Comparison of ENCODE assay signal across 27 mouse cellular contexts in genomic region chr11:79522944-79523343, GRCm38 (mm10). TPM values are rescaled to one million over a fixed set of nuclear protein-coding genes. Genes with fewer than 3 reads are reported as not detected.
DNase-seq lines count a peak whose midpoint lies in the region; ATAC-seq and TF ChIP-seq lines count a peak whose summit lies in the region.
"Had no signal": no experiment of that assay in that cellular context is flagged by ENCODE, and none has a peak within 500 bp of the region (broad histone marks: within the 10 kb centered on the region; RNA-seq: fewer than 3 reads in every experiment).

No protein-coding gene starts in this region.

- no peak for TF ChIP-seq POLR2A in MEL (IDR thresholded peaks at IDR 0.05; ENCODE audit: control insufficient read depth in 1 of 2, insufficient read depth in 1 of 2, low read depth in 1 of 2, low read length in 2 of 2, poor library complexity in 1 of 2)

- no peak overlapping the region for H3K4me3 ChIP-seq in midbrain, embryonic 11.5 days (ENCODE audit: low read depth, low read length)
- no peak overlapping the region for H3K4me3 ChIP-seq in midbrain, embryonic 15.5 days
- H3K4me3 ChIP-seq in MEL (ENCODE audit: control insufficient read depth in 1 of 2, insufficient read depth in 1 of 2, low read depth in 2 of 2, low read length in 2 of 2), result peak overlapping the region; percentile 56 to 66
- H3K4me3 ChIP-seq in liver, embryonic 14.5 days (ENCODE audit: insufficient read depth in 1 of 2, low read depth in 2 of 2, low read length in 2 of 2), result peak overlapping the region; percentile 3 to 9; a peak in 2 of 4 replicates
- no peak overlapping the region for H3K4me3 ChIP-seq in intestine, embryonic 15.5 days (replicated peaks)
- H3K4me3 ChIP-seq: embryonic facial prominence, embryonic 13.5 days; forebrain, embryonic 12.5 days; hindbrain, embryonic 10.5 days; limb, embryonic 12.5 days; myocyte; stomach, embryonic 15.5 days had no signal

- H3K9ac ChIP-seq in midbrain, embryonic 11.5 days (ENCODE audit: low read length), result no peak overlapping the region
- H3K9ac ChIP-seq in midbrain, embryonic 15.5 days, result no peak overlapping the region
- H3K9ac ChIP-seq in MEL (ENCODE audit: control insufficient read depth, low read depth, low read length, poor library complexity, severe bottlenecking), result peak overlapping the region; percentile 87
- H3K9ac ChIP-seq in liver, embryonic 14.5 days (replicated peaks), result no peak overlapping the region
- no peak overlapping the region for H3K9ac ChIP-seq in intestine, embryonic 15.5 days
- H3K9ac ChIP-seq: embryonic facial prominence, embryonic 13.5 days; forebrain, embryonic 12.5 days; limb, embryonic 12.5 days; stomach, embryonic 15.5 days had no signal

- H3K27me3 ChIP-seq in midbrain, embryonic 11.5 days (ENCODE audit: control insufficient read depth, insufficient read depth, low read length), result no peaks in the 10 kb centered on the region
- no peaks in the 10 kb centered on the region for H3K27me3 ChIP-seq in midbrain, embryonic 15.5 days (replicated peaks)
- H3K27me3 ChIP-seq in MEL (ENCODE audit: control insufficient read depth in 1 of 2, insufficient read depth in 2 of 2, low read length in 2 of 2), result no peaks in the 10 kb centered on the region
- no peaks in the 10 kb centered on the region for H3K27me3 ChIP-seq in liver, embryonic 14.5 days (ENCODE audit: control insufficient read depth, insufficient read depth, low read length)
- H3K27me3 ChIP-seq in intestine, embryonic 15.5 days (replicated peaks), result no peaks in the 10 kb centered on the region
- H3K27me3 ChIP-seq: embryonic facial prominence, embryonic 13.5 days; forebrain, embryonic 12.5 days; limb, embryonic 12.5 days; stomach, embryonic 15.5 days had no signal

- no peak for TF ChIP-seq RAD21 in MEL (IDR thresholded peaks at IDR 0.05; ENCODE audit: low read depth, low read length)

- no peaks in the 10 kb centered on the region for H3K9me3 ChIP-seq in midbrain, embryonic 11.5 days (ENCODE audit: control insufficient read depth, low read length)
- no peaks in the 10 kb centered on the region for H3K9me3 ChIP-seq in midbrain, embryonic 15.5 days
- H3K9me3 ChIP-seq in MEL (replicated peaks; ENCODE audit: insufficient read depth, low read length), result no peaks in the 10 kb centered on the region
- no peaks in the 10 kb centered on the region for H3K9me3 ChIP-seq in liver, embryonic 14.5 days (ENCODE audit: control insufficient read depth, low read length)
- H3K9me3 ChIP-seq in intestine, embryonic 15.5 days, result no peaks in the 10 kb centered on the region
- H3K9me3 ChIP-seq: embryonic facial prominence, embryonic 13.5 days; forebrain, embryonic 12.5 days; hindbrain, embryonic 10.5 days; limb, embryonic 12.5 days; stomach, embryonic 15.5 days had no signal

- 89% methylated on average over 1 of the region's 1 CpGs for WGBS in midbrain, embryonic 11.5 days
- 83% methylated on average over 1 of the region's 1 CpGs for WGBS in midbrain, embryonic 15.5 days
- WGBS in liver, embryonic 14.5 days (ENCODE audit: insufficient replicate concordance), result 9% methylated on average over 1 of the region's 1 CpGs
- WGBS in intestine, embryonic 15.5 days, result 79% methylated on average over 1 of the region's 1 CpGs

- no peaks in the 10 kb centered on the region for H3K4me1 ChIP-seq in midbrain, embryonic 11.5 days (ENCODE audit: control insufficient read depth, insufficient read depth, low read length)
- H3K4me1 ChIP-seq in midbrain, embryonic 15.5 days, result no peaks in the 10 kb centered on the region
- peaks cover 29 to 44% of the 10 kb centered on the region in 2 experiments for H3K4me1 ChIP-seq in MEL (ENCODE audit: control insufficient read depth in 1 of 2, insufficient read depth in 2 of 2, low read length in 2 of 2)
- peaks cover 0 to 28% of the 10 kb centered on the region in 2 experiments; a peak in 2 of 4 replicates for H3K4me1 ChIP-seq in liver, embryonic 14.5 days (replicated peaks; ENCODE audit: control insufficient read depth in 2 of 2, insufficient read depth in 2 of 2, low read length in 1 of 2)
- no peaks in the 10 kb centered on the region for H3K4me1 ChIP-seq in intestine, embryonic 15.5 days (replicated peaks)
- H3K4me1 ChIP-seq: forebrain, embryonic 12.5 days; hindbrain, embryonic 10.5 days; limb, embryonic 12.5 days; stomach, embryonic 15.5 days had no signal

- H3K27ac ChIP-seq in midbrain, embryonic 11.5 days (ENCODE audit: low read depth, low read length), result no peak overlapping the region
- H3K27ac ChIP-seq in midbrain, embryonic 15.5 days, result no peak overlapping the region
- H3K27ac ChIP-seq in MEL (ENCODE audit: control insufficient read depth, low read depth, low read length), result peak overlapping the region; percentile 74
- H3K27ac ChIP-seq in liver, embryonic 14.5 days, result no peak overlapping the region
- no peak overlapping the region for H3K27ac ChIP-seq in intestine, embryonic 15.5 days
- H3K27ac ChIP-seq: embryonic facial prominence, embryonic 13.5 days; forebrain, embryonic 12.5 days; hindbrain, embryonic 10.5 days; limb, embryonic 12.5 days had no signal

- DNase-seq in midbrain, embryonic 11.5 days (ENCODE audit: low spot score, missing footprints), result peak; percentile 10
- peak; percentile 56 for DNase-seq in MEL (ENCODE audit: low read depth, low spot score)
- DNase-seq in liver, embryonic 14.5 days (ENCODE audit: low read depth in 3 of 3, low spot score in 3 of 3), result no peak
- no peak for DNase-seq in cerebellum, adult 18-20 months
- no peak for DNase-seq in kidney, adult 18-20 months
- DNase-seq: cerebellum, adult 2 months; cerebellum, postnatal 25 days; gastrocnemius, postnatal 25 days; heart, postnatal 10 days; kidney, adult 11 months; kidney, postnatal 4 days; lung, adult 2 months; lung, postnatal 14 days had no signal

- TF ChIP-seq EP300 in MEL (IDR thresholded peaks at IDR 0.05; ENCODE audit: low read depth in 1 of 2, low read length in 2 of 2), result no peak
- TF ChIP-seq EP300 in liver, embryonic 14.5 days (IDR thresholded peaks at IDR 0.05; ENCODE audit: low read depth), result no peak

- TF ChIP-seq CTCF in MEL (IDR thresholded peaks at IDR 0.05 in 2 of 3, conservative IDR thresholded peaks at IDR 0.05 in 1 of 3; ENCODE audit: control insufficient read depth in 1 of 3, insufficient read depth in 1 of 3, low read depth in 2 of 3, low read length in 3 of 3, poor library complexity in 1 of 3, severe bottlenecking in 1 of 3), result no peak
- TF ChIP-seq CTCF in liver, embryonic 14.5 days (IDR thresholded peaks at IDR 0.05; ENCODE audit: low read depth), result no peak

- no peaks in the 10 kb centered on the region for H3K36me3 ChIP-seq in midbrain, embryonic 11.5 days (ENCODE audit: control insufficient read depth, insufficient read depth, low read length)
- H3K36me3 ChIP-seq in midbrain, embryonic 15.5 days (replicated peaks), result no peaks in the 10 kb centered on the region
- H3K36me3 ChIP-seq in MEL (ENCODE audit: control insufficient read depth in 1 of 2, insufficient read depth in 2 of 2, low read length in 2 of 2), result peaks cover 0 to 70% of the 10 kb centered on the region in 2 experiments; a peak in 2 of 4 replicates
- no peaks in the 10 kb centered on the region for H3K36me3 ChIP-seq in liver, embryonic 14.5 days (replicated peaks; ENCODE audit: control insufficient read depth, insufficient read depth, low read depth)
- H3K36me3 ChIP-seq in intestine, embryonic 15.5 days, result no peaks in the 10 kb centered on the region
- H3K36me3 ChIP-seq: stomach, embryonic 15.5 days had no signal

- H3K79me2 ChIP-seq in MEL (ENCODE audit: control insufficient read depth, insufficient read depth, low read length, poor library complexity), result peaks cover 34% of the 10 kb centered on the region

- ATAC-seq in midbrain, embryonic 11.5 days (ENCODE audit: low FRiP score), result no peak
- ATAC-seq in midbrain, embryonic 15.5 days (replicated peaks), result no peak
- no peak for ATAC-seq in liver, embryonic 14.5 days (ENCODE audit: insufficient read depth)
- no peak for ATAC-seq in intestine, embryonic 15.5 days
- ATAC-seq: hindbrain, embryonic 16.5 days; midbrain, embryonic 16.5 days had no signal

- H3K4me2 ChIP-seq in midbrain, embryonic 11.5 days, result no peak overlapping the region
- no peak overlapping the region for H3K4me2 ChIP-seq in midbrain, embryonic 15.5 days
- peak overlapping the region; percentile 32; the same call in 1 of the 2 replicates for H3K4me2 ChIP-seq in liver, embryonic 14.5 days (ENCODE audit: low read depth)
- H3K4me2 ChIP-seq in intestine, embryonic 15.5 days (replicated peaks), result no peak overlapping the region
- H3K4me2 ChIP-seq: embryonic facial prominence, embryonic 13.5 days; forebrain, embryonic 12.5 days; heart, embryonic 11.5 days; limb, embryonic 12.5 days; stomach, embryonic 15.5 days had no signal

RNA-seq across cellular contexts. Expression of gene Evi2b, which starts 0.6 kb away (rescaled TPM):
- 0.22 and 0.51 TPM in 2 replicates for polyA plus RNA-seq in midbrain, embryonic 11.5 days (2014; fragmentation: Nextera tagmentation; extraction: Ambion mirVana)
- 0.14 TPM in 1 of 2 replicates, not detected in the other for polyA plus RNA-seq in midbrain, embryonic 15.5 days (2015; fragmentation: Nextera tagmentation; extraction: Ambion mirVana)
- total RNA-seq in MEL (2012; rRNA removed), result 8.1 and 13.0 TPM in 2 replicates
- polyA plus RNA-seq in MEL (2012; ENCODE audit: insufficient read depth in 1 of 2, insufficient read length in 2 of 2, low read depth in 1 of 2, low replicate concordance in 2 of 2, missing spikeins in 1 of 2), result 10 to 100 TPM in 1 of 2 experiments, not detected in 1; 42.4 TPM
- 8.4 and 9.7 TPM in 2 replicates for polyA plus RNA-seq in liver, embryonic 14.5 days (2012; rRNA removed)
- polyA plus RNA-seq in liver, embryonic 14.5 days (2014; fragmentation: Nextera tagmentation; extraction: Ambion mirVana), result 7.7 and 7.8 TPM in 2 replicates
- polyA plus RNA-seq in intestine, embryonic 15.5 days (2015; fragmentation: Nextera tagmentation; extraction: Ambion mirVana), result 0.42 and 1.2 TPM in 2 replicates
- polyA plus RNA-seq: erythroblast, embryonic 14.5 days; forebrain, embryonic 12.5 days; hindbrain, embryonic 16.5 days; midbrain, embryonic 16.5 days; neural tube, embryonic 14.5 days had no signal

RNA-seq across cellular contexts. Expression of gene Evi2, which starts 7.4 kb away (rescaled TPM):
- polyA plus RNA-seq in midbrain, embryonic 11.5 days (2014; fragmentation: Nextera tagmentation; extraction: Ambion mirVana), result 0.83 and 0.84 TPM in 2 replicates
- 0.43 and 0.74 TPM in 2 replicates for polyA plus RNA-seq in midbrain, embryonic 15.5 days (2015; fragmentation: Nextera tagmentation; extraction: Ambion mirVana)
- total RNA-seq in MEL (2012; rRNA removed), result 0.15 and 0.46 TPM in 2 replicates
- polyA plus RNA-seq in MEL (2012; ENCODE audit: insufficient read depth in 1 of 2, insufficient read length in 2 of 2, low read depth in 1 of 2, low replicate concordance in 2 of 2, missing spikeins in 1 of 2), result 1 to 10 TPM in 1 of 2 experiments, not detected in 1; 1.2 TPM
- polyA plus RNA-seq in liver, embryonic 14.5 days (2012; rRNA removed), result 0.31 and 0.44 TPM in 2 replicates
- 0.59 and 0.63 TPM in 2 replicates for polyA plus RNA-seq in liver, embryonic 14.5 days (2014; fragmentation: Nextera tagmentation; extraction: Ambion mirVana)
- 0.40 and 0.51 TPM in 2 replicates for polyA plus RNA-seq in intestine, embryonic 15.5 days (2015; fragmentation: Nextera tagmentation; extraction: Ambion mirVana)

RNA-seq across cellular contexts. Expression of gene Evi2a, which starts 7.5 kb away (rescaled TPM):
- 3.0 and 4.6 TPM in 2 replicates for polyA plus RNA-seq in midbrain, embryonic 11.5 days (2014; fragmentation: Nextera tagmentation; extraction: Ambion mirVana)
- polyA plus RNA-seq in midbrain, embryonic 15.5 days (2015; fragmentation: Nextera tagmentation; extraction: Ambion mirVana), result 2.9 and 3.3 TPM in 2 replicates
- 0.13 and 0.19 TPM in 2 replicates for total RNA-seq in MEL (2012; rRNA removed)
- polyA plus RNA-seq in MEL (2012; ENCODE audit: insufficient read depth in 1 of 2, insufficient read length in 2 of 2, low read depth in 1 of 2, low replicate concordance in 2 of 2, missing spikeins in 1 of 2), result under 1 TPM in 1 of 2 experiments, not detected in 1; 0.18 TPM
- 2.4 and 3.9 TPM in 2 replicates for polyA plus RNA-seq in liver, embryonic 14.5 days (2012; rRNA removed)
- polyA plus RNA-seq in liver, embryonic 14.5 days (2014; fragmentation: Nextera tagmentation; extraction: Ambion mirVana), result 4.2 TPM in 2 replicates
- polyA plus RNA-seq in intestine, embryonic 15.5 days (2015; fragmentation: Nextera tagmentation; extraction: Ambion mirVana), result 3.2 and 3.7 TPM in 2 replicates

RNA-seq across cellular contexts. Expression of gene Omg, which starts 19.1 kb away (rescaled TPM):
- polyA plus RNA-seq in midbrain, embryonic 11.5 days (2014; fragmentation: Nextera tagmentation; extraction: Ambion mirVana), result 1.9 TPM in 2 replicates
- 5.3 and 5.4 TPM in 2 replicates for polyA plus RNA-seq in midbrain, embryonic 15.5 days (2015; fragmentation: Nextera tagmentation; extraction: Ambion mirVana)
- not detected in 2 replicates for total RNA-seq in MEL (2012; rRNA removed)
- polyA plus RNA-seq in MEL (2012; ENCODE audit: insufficient read depth in 1 of 2, insufficient read length in 2 of 2, low read depth in 1 of 2, low replicate concordance in 2 of 2, missing spikeins in 1 of 2), result under 1 TPM in 1 of 2 experiments, not detected in 1; 0.21 TPM
- polyA plus RNA-seq in liver, embryonic 14.5 days (2012; rRNA removed), result 0.01 and 0.02 TPM in 2 replicates
- polyA plus RNA-seq in liver, embryonic 14.5 days (2014; fragmentation: Nextera tagmentation; extraction: Ambion mirVana), result not detected in 2 replicates
- polyA plus RNA-seq in intestine, embryonic 15.5 days (2015; fragmentation: Nextera tagmentation; extraction: Ambion mirVana), result 0.19 and 0.34 TPM in 2 replicates
- total RNA-seq: gastrocnemius, postnatal 25 days; heart, postnatal 10 days; megakaryocyte-erythroid progenitor cell, adult 5-6 weeks had no signal
- polyA plus RNA-seq: erythroblast, embryonic 14.5 days had no signal

Comparison
In these comparisons a context has a peak if more than half of its experiments do, and no peak if none do; other contexts are left out.
1. DNase-seq: peak in midbrain, embryonic 11.5 days (single experiment) and MEL (single experiment); none in liver, embryonic 14.5 days (0 of 3), cerebellum, adult 18-20 months (0 of 2) and kidney, adult 18-20 months (single experiment).
2. H3K4me3 ChIP-seq: peak in MEL (2 of 2) and liver, embryonic 14.5 days (2 of 2); none in midbrain, embryonic 11.5 days (single experiment), midbrain, embryonic 15.5 days (single experiment) and intestine, embryonic 15.5 days (single experiment).